Mouse (Mus musculus): ENCODE data around the gene Hist1h4h.
A peak's percentile ranks its signal among the peaks of the same experiment; 100 is the strongest.
"Not testable (repeated sequence)": the region's sequence is repeated elsewhere in the genome, so short reads cannot be mapped to it uniquely, and the experiment has no call there.

Hist1h4h gene

GRCm38 (mm10) chr13:23554925-23555838 lies 24.3 kb downstream of the Hist1h4h start:
- DNase-seq (ENCODE audit: low spot score in 2 of 2) = peak; percentile 92 to 98

GRCm38 (mm10) chr13:23555839-23556416 lies 25.1 kb downstream of the Hist1h4h start:
- DNase-seq (ENCODE audit: low spot score in 2 of 2) = peak; percentile 78 to 88

- no peak for DNase-seq (ENCODE audit: low spot score in 2 of 2)
These were observed 26.1 kb downstream of the Hist1h4h start for GRCm38 (mm10) chr13:23556906-23557305.

- not testable (repeated sequence) for DNase-seq (ENCODE audit: low spot score in 2 of 2)
These were observed 29.8 kb downstream of the Hist1h4h start for GRCm38 (mm10) chr13:23560699-23561098.

- not testable (repeated sequence) for DNase-seq (ENCODE audit: low spot score in 2 of 2)
These were observed 30.7 kb downstream of the Hist1h4h start for GRCm38 (mm10) chr13:23561531-23561882.

- DNase-seq (ENCODE audit: low spot score in 2 of 2) = peak; percentile 94 to 98
These were observed 31.2 kb downstream of the Hist1h4h start, which contains the start of gene Hist1h3e for GRCm38 (mm10) chr13:23561883-23562659. Gene Hist1h3e (minus strand): TSS chr13:23562369.

GRCm38 (mm10) chr13:23562699-23563462 lies 32.0 kb downstream of the Hist1h4h start:
- DNase-seq (ENCODE audit: low spot score in 2 of 2) = peak in 1 of 2 experiments; percentile 62

GRCm38 (mm10) chr13:23564482-23564881 lies 33.6 kb downstream of the Hist1h4h start:
- no peak for DNase-seq (ENCODE audit: low spot score in 2 of 2)

- not testable (repeated sequence) for DNase-seq (ENCODE audit: low spot score in 2 of 2)
These were observed 39.6 kb downstream of the Hist1h4h start for GRCm38 (mm10) chr13:23570261-23571021.

GRCm38 (mm10) chr13:23571022-23571503 lies 40.2 kb downstream of the Hist1h4h start, which contains the start of the genes Hist1h2ae and Hist1h2bg:
Gene Hist1h2ae (minus strand): TSS chr13:23571220.
Gene Hist1h2bg (plus strand): TSS chr13:23571396.
- peak; percentile 85 to 92 for DNase-seq (ENCODE audit: low spot score in 2 of 2)

GRCm38 (mm10) chr13:23571504-23572217 lies 40.8 kb downstream of the Hist1h4h start:
- not testable (repeated sequence) for DNase-seq (ENCODE audit: low spot score in 2 of 2)

- peak in 1 of 2 experiments; percentile 31 for DNase-seq (ENCODE audit: low spot score in 2 of 2)
These were observed 41.6 kb downstream of the Hist1h4h start for GRCm38 (mm10) chr13:23572218-23573033.

- peak in 1 of 2 experiments; percentile 78 for DNase-seq (ENCODE audit: low spot score in 2 of 2)
These were observed 42.4 kb downstream of the Hist1h4h start for GRCm38 (mm10) chr13:23573034-23573897.

GRCm38 (mm10) chr13:23573898-23574524 lies 43.2 kb downstream of the Hist1h4h start, which contains the start of the genes Hist1h2bf and Hist1h2ad:
Gene Hist1h2bf (minus strand): TSS chr13:23574196.
Gene Hist1h2ad (plus strand): TSS chr13:23574381.
- peak; percentile 91 to 93 for DNase-seq (ENCODE audit: low spot score in 2 of 2)

GRCm38 (mm10) chr13:23574546-23575170 lies 43.8 kb downstream of the Hist1h4h start:
- peak in 1 of 2 experiments; percentile 60 for DNase-seq (ENCODE audit: low spot score in 2 of 2)

- peak; percentile 79 to 82 for DNase-seq (ENCODE audit: low spot score in 2 of 2)
These were observed 44.5 kb downstream of the Hist1h4h start, which contains the start of gene Hist1h3d for GRCm38 (mm10) chr13:23575271-23575851. Gene Hist1h3d (plus strand): TSS chr13:23575763.

Measured in spleen, postnatal 4 days (tissue).